Mouse (Mus musculus) small intestine, adult 2 months (tissue): ENCODE data around the gene Prepl.

Source experiments
- CTCF ChIP-seq: fragments of 200-500 bp; IDR thresholded peaks from 2 replicates; pipeline ENCODE4 v1.5.1; 2012; ENCODE audit warnings: low read depth, mild to moderate bottlenecking, control low read depth, inconsistent platforms, low read length, moderate library complexity, mixed read lengths; ENCODE audit not compliant: insufficient replicate concordance, insufficient read length; ENCODE audit errors: extremely low read depth
- POLR2A ChIP-seq: fragments of 200-500 bp; IDR thresholded peaks from 2 replicates; pipeline ENCODE4 v1.6.1; 2012; ENCODE audit warnings: low read depth, mild to moderate bottlenecking, control low read depth, inconsistent platforms, low read length, moderate library complexity

GRCm38 (mm10) chr17:85024237-85024636 lies 65.8 kb downstream of the Prepl start:
- TF ChIP-seq CTCF: no peak
- no peak for TF ChIP-seq POLR2A
